Mouse (Mus musculus): ENCODE measurements around the gene Sytl3.

- TF ChIP-seq CTCF (conservative IDR thresholded peaks at IDR 0.05; ENCODE audit: insufficient read depth, insufficient read length, low read depth, low read length) (no peak), POLR2A (IDR thresholded peaks at IDR 0.05; ENCODE audit: low read depth, low read length) (no peak)
These were observed 80.4 kb downstream of the Sytl3 start for GRCm38 (mm10) chr17:6739266-6739665.

Data from kidney, adult 2 months (tissue).